Mouse (Mus musculus): ENCODE measurements at regions not wholly inside any gene's neighbourhood (a gene's known extent, or its start where the extent isn't known, plus 50 kb on each side); places are given as distances from the start of the nearest gene placed in this dataset.

- DNase-seq (ENCODE audit: low spot score), result no peak
Measured at GRCm38 (mm10) chr13:103470141-103470540, 135.8 kb upstream of the Mast4 start.

- DNase-seq (ENCODE audit: low spot score), result no peak
Measured at GRCm38 (mm10) chr13:103460499-103460898, 126.2 kb upstream of the Mast4 start.

- DNase-seq (ENCODE audit: low spot score), result no peak
Measured at GRCm38 (mm10) chr13:103459486-103460147, 125.3 kb upstream of the Mast4 start.

- no peak for DNase-seq (ENCODE audit: low spot score)
Measured at GRCm38 (mm10) chr13:103452837-103453236, 118.5 kb upstream of the Mast4 start.

DNA sequence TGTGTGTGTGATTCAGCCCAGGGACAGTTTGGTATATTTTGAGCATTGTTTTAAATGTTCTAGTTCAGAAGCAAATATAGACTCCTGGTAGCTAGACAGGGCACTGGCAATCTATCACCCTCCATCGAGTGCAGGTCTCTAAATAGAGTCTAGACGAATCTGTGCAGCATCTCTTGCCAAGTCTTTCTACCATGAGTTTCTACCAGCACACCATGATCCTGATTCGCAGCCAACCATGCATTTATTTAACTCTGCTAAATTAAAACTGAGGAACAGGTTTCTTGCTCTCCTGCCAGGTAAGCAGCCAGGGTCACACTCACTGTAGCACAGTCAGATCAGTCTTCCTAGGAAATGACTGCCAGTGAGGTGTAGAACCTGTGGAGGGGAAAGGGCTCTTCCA lies 96.3 kb upstream of the Mast4 start:
- peak; percentile 28 for DNase-seq (ENCODE audit: low spot score)

DNA sequence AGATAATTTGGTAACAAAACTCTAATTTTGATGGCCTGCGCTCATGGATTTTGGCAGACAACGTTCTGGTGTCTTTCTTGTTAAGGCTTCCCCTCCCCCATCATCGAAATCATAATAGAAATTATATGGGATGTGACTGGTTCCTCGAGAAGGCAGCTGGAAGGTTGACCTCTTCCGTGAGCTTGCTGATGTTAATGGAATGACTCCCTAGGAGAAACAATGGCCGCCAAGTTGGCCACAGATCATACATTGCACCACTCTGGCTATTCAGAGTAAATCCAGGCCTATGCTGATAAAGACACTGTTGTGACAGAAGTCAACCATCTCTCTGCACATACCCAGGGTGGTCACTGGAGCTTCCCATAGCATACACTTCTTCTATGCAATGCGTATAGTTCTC lies 89.7 kb upstream of the Mast4 start:
- DNase-seq (ENCODE audit: low spot score), result no peak

DNA sequence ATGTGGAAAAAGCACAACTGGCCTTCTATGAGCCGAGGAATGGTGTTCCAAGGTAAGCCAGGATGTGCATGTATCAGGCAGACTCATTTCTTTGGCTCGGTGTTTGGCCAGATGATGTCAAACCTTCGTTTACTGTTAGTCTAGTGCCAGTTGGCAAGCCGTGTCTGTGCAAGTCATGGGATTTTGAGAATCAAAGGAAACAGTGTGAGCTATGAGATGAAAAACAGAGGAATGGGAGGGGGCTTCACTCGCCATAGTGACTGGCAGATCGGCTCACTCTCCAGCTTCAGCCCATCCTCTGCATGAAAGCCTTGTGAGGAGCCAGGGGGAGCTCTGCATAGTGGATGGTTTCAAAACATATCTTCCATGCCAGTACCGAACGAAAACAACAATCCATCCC lies 89.1 kb upstream of the Mast4 start:
- no peak for DNase-seq (ENCODE audit: low spot score)

DNA sequence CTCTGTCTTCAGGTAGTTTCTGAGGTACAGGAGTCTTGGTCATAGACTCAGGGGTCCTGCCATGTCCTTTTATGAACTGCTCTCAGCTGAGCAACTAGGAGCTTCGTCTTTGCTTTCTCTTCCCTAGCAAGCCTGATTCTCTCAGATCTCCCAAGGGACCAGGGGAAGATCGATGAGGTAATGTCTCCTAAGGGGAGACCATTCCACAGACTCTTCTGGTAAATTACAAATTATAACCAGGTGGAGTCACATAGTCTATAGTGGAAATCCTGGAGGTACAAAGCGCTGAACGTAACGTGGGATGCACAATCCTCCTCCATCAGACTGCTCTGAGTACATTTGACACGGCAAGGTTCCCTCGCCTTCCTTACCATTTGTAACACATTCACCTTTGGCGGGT lies 88.7 kb upstream of the Mast4 start:
- no peak for DNase-seq (ENCODE audit: low spot score)

DNA sequence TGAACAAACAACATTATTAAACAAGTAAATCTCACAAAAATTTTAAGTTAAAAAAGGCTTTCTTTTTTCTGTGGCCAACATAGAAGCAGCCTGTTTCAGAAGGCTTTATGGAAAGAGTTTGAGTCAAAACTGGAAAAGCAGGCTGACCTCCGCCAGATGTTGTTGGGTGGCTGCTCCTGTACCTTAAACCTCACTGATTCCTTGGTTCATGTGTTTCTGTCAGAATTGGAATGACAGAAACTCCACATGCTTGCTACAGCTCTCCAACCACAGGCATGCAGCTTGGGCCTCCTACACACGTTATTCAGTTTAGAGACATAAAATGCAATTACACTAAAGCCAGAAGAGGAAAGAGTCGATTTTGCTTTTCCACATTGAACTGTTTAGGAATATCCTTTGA lies 84.8 kb upstream of the Mast4 start:
- DNase-seq (ENCODE audit: low spot score), result no peak

DNA sequence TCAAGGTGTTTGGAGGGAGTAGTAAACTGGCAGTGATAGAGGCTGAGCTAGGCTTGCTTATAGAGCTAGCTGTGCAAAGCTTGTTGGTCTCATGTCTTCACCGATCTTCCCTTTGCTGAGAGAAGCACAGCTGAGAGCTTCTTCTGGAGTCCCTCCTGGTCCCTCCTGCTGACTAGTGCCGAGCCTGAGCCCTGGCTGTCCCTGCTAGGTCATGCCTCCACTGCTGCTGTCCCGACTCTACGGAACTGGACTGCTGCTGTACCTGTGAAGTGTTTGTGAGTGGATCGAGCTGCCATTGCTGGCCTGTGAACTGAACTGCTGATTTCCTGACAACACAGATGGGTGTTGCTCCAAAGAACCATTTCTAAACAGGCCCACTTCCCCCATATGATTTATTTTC lies 83.0 kb upstream of the Mast4 start:
- no peak for DNase-seq (ENCODE audit: low spot score)

GRCm38 (mm10) chr13:103415335-103415734 lies 81.0 kb upstream of the Mast4 start:
- no peak for DNase-seq (ENCODE audit: low spot score)

DNA sequence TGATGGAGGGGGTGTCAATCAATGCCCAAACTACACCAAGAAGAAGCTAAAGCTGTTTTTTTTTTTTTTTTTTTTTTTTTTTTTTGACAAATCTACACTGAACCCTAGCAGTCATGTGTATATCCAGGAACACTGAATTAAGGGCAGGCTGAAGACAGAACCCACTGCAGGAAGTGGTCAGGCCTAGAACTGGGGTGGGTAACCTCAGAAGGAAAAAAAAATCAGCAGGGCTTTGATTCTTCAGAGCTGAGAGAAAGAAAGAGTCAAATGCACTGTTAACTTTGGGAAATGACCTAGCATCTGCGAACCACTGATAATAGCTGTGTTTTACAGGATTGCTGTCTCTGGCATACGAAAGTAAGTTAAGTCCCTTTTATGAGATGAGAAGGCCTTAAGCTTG lies 78.3 kb upstream of the Mast4 start:
- no peak for DNase-seq (ENCODE audit: low spot score)

DNA sequence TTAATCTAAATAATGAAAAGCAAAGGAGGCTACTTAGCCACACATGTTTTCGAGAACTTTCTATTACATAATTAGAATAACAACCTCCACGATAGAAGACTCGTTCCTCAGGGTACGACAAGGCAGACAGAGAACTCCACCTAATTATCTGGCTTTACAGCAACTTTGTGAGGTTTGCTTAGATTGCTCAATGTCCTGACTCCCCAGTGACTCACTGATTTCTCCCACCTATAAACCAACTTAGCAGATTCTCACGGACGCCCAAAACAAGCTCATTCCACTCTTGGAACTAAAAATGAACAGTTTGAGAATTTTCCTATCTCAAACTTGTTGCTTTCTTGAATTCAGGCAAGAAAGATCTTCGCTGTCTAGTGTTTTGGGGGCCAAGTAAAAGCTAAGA lies 75.0 kb upstream of the Mast4 start:
- DNase-seq (ENCODE audit: low spot score), result no peak

DNA sequence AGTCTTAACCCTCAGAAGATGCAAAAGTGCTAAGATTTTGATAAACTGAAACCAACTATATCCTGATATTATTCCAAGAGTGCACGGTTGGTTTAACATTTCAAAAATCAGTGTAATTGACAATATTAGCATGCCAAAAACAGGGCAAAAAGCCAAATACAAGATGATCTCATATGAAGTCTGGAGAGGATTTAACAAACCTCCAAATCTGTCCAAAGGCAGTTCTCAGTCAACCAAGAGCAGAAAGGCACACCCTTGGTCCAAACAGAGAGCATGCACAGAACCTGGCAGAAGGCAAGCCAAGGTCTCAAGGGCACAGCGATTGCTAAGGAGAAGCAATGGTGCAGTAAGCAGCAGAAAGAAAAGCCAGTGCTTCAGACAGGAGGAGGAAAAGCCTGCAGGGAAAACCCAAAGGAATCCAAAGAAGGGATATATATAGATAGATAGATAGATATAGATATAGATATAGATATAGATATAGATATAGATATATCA lies 62.3 kb upstream of the Mast4 start:
- DNase-seq (ENCODE audit: low spot score), result no peak

GRCm38 (mm10) chr13:103396099-103396498 lies 61.8 kb upstream of the Mast4 start:
- DNase-seq (ENCODE audit: low spot score), result no peak

DNA sequence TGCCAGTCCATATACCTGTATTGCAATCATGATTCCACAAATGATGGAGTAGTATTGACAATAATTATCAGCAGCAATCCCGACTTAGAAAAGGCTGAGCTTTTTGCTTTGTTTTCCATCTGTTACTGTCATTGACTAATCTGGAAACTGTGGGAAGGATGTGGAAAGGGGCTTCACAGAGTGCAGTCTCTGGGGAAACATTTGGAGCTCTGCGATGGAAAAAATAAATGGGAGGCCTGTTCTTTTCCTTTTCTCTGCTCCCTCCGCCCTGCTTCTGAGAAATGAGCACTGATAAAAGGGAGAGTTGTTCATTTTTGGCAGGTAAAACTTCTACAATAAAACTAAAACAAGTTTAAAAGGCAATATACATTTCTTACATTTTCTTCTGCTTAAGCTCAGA lies 58.3 kb upstream of the Mast4 start:
- DNase-seq (ENCODE audit: low spot score), result no peak

GRCm38 (mm10) chr13:103391396-103391795 lies 57.1 kb upstream of the Mast4 start:
- DNase-seq (ENCODE audit: low spot score), result no peak

DNA sequence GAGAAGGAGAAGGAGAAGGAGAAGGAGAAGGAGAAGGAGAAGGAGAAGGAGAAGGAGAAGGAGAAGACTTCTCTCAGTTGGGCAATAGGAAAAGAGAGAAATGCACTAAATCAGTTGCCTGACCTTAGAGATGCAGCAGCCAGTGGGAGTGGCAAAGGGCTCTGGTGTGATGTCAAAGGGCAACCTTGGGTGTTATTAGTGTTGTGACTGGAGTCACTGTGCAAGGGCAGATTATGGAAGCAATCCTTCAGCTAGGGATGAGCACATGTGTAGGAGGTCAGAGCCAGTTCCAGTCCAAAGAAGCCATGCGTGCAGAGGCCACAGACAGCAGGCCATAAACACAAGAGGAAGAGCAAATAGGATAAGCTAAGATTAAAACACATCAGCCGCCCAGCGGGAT lies 56.7 kb upstream of the Mast4 start:
- no peak for DNase-seq (ENCODE audit: low spot score)

- no peak for DNase-seq (ENCODE audit: low spot score)
Measured at GRCm38 (mm10) chr13:103386948-103387347, 52.7 kb upstream of the Mast4 start.
